Mouse (Mus musculus) liver, postnatal 0 days (tissue): ENCODE measurements around the gene Pop7.

Experiments used
- CTCF ChIP-seq: sonication (generic); IDR thresholded peaks from 2 replicates; pipeline ENCODE4 v1.5.1; 2016; ENCODE audit warnings: antibody characterized with exemption, low read depth
- EP300 ChIP-seq: IDR thresholded peaks from 2 replicates; pipeline ENCODE4 v1.6.1; 2016; ENCODE audit warnings: antibody characterized with exemption, low read depth, mild to moderate bottlenecking

GRCm38 (mm10) chr5:137500186-137500585, 2.1 kb downstream of the Pop7 start:
- TF ChIP-seq EP300 (no peak), CTCF (no peak)
